Mouse (Mus musculus) stomach, embryonic 15.5 days (tissue): ENCODE data around the gene B3galt1. TPM values are rescaled to one million over a fixed set of nuclear protein-coding genes. Genes with fewer than 3 reads are reported as not detected.

Experiments used
- microRNA-seq: library from miRNA; unstranded; fragments of <30 nt; microRNA quantifications from one replicate; pipeline ENCODE4, GENCODE M21; 2016
- polyA plus RNA-seq: library from polyadenylated mRNA; unstranded; fragments of >200 nt; fragmentation: Nextera tagmentation; extraction: Ambion mirVana; gene quantifications from 2 replicates; pipeline ENCODE4 v1.2.1, GENCODE M21; 2015

The B3galt1 gene
- polyA plus RNA-seq, 1 experiment from 2014 or later, result 5.6 TPM

Small RNA genes within 50 kb of the gene (microRNA-seq; reads per million reads assigned to microRNA genes)
- gene Mir6335, result not detected
- gene Mir7224, result 3.3 reads per million, percentile 13 among the genes with 10 or more reads in this experiment

Other genes starting within 250 kb of the B3galt1 start
- gene Gm21830, start 152.1 kb upstream of the B3galt1 start, polyA plus RNA-seq, result not detected in 2 replicates
- not detected in 2 replicates for gene Gm26727, start 132.7 kb upstream of the B3galt1 start, polyA plus RNA-seq
- not detected in 2 replicates for gene Xirp2, start 119.9 kb upstream of the B3galt1 start, polyA plus RNA-seq